Mouse (Mus musculus) left cerebral cortex, adult 9 months (tissue): ENCODE data around the gene Nnmt.

ENCODE experiments used
- DNase-seq, 2 experiments: peaks; one replicate each; pipeline ENCODE4 v3.0.0; 2022; ENCODE audit warnings: low spot score in 2 of 2

Nnmt gene

DNA sequence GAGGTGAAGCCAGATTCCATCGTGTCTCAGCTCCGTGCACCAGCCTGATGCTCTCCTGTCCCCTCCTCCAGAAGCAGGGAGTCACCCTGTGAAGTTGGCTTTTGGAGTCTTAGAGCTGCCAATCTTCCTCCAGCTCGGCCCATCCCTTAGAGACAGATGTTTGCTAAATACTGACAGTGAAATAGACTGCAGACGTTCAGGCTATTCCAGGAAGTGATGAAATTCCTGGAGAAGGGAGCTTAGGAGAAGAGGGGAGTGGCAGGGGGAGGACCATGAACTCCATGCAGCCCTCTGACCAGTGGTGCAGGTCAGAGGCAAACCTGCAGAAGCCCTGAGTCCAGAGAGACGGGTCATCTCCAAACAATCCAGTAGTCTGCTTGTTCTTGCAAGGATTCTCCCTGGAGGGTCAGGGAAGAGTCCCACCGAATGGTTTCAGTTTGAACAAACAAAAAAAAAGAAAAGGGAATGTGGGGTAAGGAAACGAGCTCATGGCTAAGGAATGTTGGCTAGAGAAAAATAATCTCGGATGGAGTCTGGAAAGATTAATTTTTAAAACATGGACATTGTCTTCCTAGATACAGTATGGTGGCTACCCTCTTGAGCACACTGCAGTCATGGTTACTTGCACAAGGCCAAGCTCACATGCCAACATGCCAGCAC, at the start of gene Nnmt:
TSS of gene Nnmt (minus strand) at position 215 of the 660 bp plus-strand sequence.
- DNase-seq, result no peak

- no peak for DNase-seq
Observed at GRCm38 (mm10) chr9:48654730-48655129, 49.8 kb upstream of the Nnmt start.

GRCm38 (mm10) chr9:48653399-48654070, 48.6 kb upstream of the Nnmt start:
- DNase-seq, result no peak

GRCm38 (mm10) chr9:48652026-48652425, 47.1 kb upstream of the Nnmt start:
- DNase-seq, result no peak

GRCm38 (mm10) chr9:48650846-48651245, 45.9 kb upstream of the Nnmt start:
- no peak for DNase-seq

- no peak for DNase-seq
Observed at GRCm38 (mm10) chr9:48649851-48650685, 45.1 kb upstream of the Nnmt start.

- DNase-seq, result no peak
Observed at GRCm38 (mm10) chr9:48649098-48649766, 44.3 kb upstream of the Nnmt start.

DNA sequence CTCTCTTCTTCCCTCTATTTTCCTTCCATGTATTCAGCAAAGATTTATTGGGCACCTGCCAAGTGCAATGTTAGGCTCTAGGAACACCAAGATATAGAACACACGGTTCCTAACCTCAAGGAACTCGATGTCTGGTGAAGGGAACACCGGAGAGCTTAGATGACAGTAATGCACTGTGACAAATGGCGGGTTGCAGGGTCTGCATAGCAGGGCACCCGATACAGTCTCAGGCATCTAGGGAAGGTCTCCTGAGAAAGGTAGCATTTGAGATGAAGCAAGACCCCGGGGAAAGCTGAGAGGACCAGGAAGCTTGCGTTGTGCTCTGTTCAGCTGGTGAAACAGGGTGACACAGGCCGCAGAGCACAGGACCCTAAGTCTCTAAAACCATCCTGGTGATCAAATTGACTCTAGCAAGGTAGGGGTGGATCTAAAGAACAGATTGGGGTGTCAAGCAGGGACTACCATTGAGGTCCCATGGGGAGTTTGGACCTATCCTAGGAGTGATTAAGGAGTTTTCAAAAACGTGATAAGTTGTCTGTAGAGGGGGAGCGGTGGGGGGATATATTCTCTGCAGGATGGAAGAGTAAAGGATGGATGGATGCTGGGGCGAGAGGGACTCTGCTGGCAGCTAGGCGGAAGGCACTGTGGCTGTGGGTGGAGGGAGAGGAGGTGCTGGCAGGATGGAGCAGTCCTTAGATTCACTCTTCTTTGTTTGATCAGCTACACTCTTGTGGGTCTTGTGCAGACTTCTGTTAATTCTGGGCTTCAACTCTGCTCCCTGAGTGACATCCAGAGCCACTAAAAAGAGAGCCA, 43.5 kb upstream of the Nnmt start:
- DNase-seq, result no peak

- DNase-seq, result no peak
Observed at GRCm38 (mm10) chr9:48647648-48648284, 42.8 kb upstream of the Nnmt start.

DNA sequence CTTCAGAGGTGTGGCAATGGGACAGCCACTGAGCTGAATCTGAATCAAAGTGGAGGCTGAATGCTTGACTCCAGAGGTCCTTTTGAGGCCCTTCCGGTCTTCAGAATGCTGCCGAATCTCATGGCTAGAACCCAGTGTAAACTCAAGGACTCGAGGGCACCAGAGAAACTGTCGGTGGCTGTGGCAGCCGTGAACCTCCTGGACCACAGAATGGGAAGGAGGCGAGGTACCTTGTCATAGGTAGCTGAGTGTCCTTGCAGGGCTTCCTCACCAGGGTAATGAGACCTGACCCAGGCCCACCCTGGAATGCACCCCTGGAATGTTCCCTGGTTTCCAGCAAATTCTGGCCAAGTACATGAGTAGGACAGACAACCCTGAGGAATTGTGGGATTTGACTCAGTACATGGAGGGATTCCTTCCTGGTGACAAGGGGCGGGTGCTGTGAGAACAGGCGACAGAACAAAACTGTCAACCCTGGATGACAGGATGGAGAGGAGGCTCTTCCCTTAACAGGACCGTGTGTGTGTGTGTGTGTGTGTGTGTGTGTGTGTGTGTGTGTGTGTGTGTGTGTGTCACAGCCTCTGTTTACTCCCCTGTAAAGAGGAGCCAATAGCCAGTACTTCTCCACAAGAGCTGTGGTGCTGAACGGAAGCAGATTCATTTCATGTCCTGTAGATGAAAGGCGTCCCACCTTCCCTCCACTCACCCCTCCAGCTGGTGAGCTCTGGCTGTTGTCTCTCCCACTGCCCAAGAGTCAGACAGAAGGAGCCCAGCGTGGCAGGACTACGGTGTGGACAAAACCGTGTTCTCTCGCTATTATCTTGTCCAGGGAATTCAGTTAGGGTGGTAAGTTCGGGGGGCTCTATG, 42.1 kb upstream of the Nnmt start:
- DNase-seq, result no peak

GRCm38 (mm10) chr9:48646251-48646650, 41.3 kb upstream of the Nnmt start:
- DNase-seq, result peak in 1 of 2 experiments; percentile 83

DNA sequence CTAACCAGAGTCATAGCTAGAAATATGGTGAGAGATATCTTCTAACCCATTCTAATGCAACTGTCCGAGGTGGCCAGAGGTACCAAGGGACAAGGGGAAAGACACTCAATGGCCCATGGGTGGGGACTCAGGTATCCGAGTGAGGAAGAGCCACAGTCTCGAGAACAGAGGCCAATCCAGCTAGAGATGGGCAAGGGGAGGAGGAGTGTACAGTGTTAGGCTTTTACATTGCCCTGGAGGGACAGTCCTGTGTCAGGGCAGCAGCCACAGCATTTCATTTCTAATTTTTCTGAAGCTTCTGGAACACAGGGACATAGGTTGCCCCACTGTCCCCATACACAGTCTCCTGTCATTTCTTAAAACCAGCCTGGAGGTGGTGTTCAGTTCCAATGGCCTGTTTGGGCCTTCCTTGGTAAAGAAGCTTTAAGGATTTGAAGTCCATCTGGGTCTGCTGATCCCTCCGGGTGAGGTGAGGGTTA, 40.7 kb upstream of the Nnmt start:
- no peak for DNase-seq

GRCm38 (mm10) chr9:48644926-48645647, 40.1 kb upstream of the Nnmt start:
- DNase-seq, result no peak

GRCm38 (mm10) chr9:48644376-48644775, 39.4 kb upstream of the Nnmt start:
- DNase-seq, result no peak

DNA sequence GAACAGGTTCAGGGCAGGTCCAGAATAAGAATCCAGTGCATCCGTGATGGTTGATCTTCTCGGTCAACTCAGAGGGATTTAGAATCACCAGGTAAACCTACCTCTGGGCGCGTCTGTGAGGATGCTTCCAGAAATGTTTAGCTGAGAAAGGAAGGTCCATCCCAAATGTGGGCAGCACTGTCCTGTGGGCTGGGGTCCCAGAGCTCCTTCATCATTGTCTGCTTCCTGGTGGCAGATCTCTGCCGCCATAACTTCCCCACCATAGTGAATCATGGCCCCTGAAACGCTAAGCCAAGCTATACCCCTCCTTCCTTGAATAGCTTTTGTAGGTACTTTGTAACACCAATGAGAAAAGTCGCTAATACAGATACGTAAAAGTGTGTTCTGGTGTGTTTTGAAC, 36.7 kb upstream of the Nnmt start:
- DNase-seq, result no peak

- DNase-seq, result no peak
Observed at GRCm38 (mm10) chr9:48640881-48641280, 35.9 kb upstream of the Nnmt start.

- DNase-seq, result no peak
Observed at GRCm38 (mm10) chr9:48638176-48638803, 33.3 kb upstream of the Nnmt start.

GRCm38 (mm10) chr9:48637161-48637560, 32.2 kb upstream of the Nnmt start:
- DNase-seq, result no peak
